Mouse (Mus musculus): ENCODE data around the gene Nme6.

DNA sequence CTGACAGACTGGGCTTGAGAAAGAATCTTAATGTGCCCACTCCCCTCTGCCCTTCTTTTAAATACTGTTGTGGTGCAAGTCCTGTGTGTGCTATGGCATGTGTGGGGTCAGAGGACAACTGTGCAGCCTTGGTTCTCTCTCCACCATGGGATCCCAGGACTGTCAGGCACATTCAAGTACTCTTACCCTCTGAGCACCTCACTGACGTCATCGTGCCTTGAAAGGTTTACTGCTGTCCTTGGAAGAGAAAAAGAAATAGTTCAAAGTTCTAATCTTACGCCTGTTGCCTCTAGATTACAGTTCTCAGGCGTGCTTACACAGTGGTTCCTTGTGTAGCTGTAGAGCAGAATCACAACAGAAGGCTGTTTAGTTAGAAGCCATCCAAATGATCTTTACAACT is 53.7 kb downstream of the Nme6 start:
- no peak for TF ChIP-seq CTCF (IDR thresholded peaks at IDR 0.05; ENCODE audit: low read depth)
- TF ChIP-seq EP300 (optimal IDR thresholded peaks at IDR 0.05): no peak

Data from stomach, postnatal 0 days (tissue).